Mouse (Mus musculus): ENCODE measurements at regions not wholly inside any gene's neighbourhood (a gene's known extent, or its start where the extent isn't known, plus 50 kb on each side); places are given as distances from the start of the nearest gene placed in this dataset.

GRCm38 (mm10) chr13:28461281-28461680 lies 204.0 kb downstream of the Gm11361 start:
- DNase-seq (ENCODE audit: low spot score, missing footprints) (peak; percentile 72), ATAC-seq (ENCODE audit: low FRiP score) (no peak)
- Histone ChIP-seq H3K27me3 (ENCODE audit: control insufficient read depth, insufficient read depth, low read length) (no peaks in the 10 kb centered on the region), H3K9me3 (ENCODE audit: control insufficient read depth, low read length) (no peaks in the 10 kb centered on the region), H3K4me1 (ENCODE audit: control insufficient read depth, insufficient read depth, low read length) (no peaks in the 10 kb centered on the region), H3K4me3 (ENCODE audit: low read depth, low read length) (no peak overlapping the region), H3K9ac (ENCODE audit: low read length) (no peak overlapping the region), H3K36me3 (ENCODE audit: control insufficient read depth, insufficient read depth, low read length) (no peaks in the 10 kb centered on the region), H3K27ac (ENCODE audit: low read depth, low read length) (no peak overlapping the region), H3K4me2 (no peak overlapping the region)
- WGBS, result 92% methylated on average over 10 of the region's 10 CpGs

GRCm38 (mm10) chr13:28457403-28457802 lies 200.1 kb downstream of the Gm11361 start:
- WGBS, result 86% methylated on average over 3 of the region's 3 CpGs

DNA sequence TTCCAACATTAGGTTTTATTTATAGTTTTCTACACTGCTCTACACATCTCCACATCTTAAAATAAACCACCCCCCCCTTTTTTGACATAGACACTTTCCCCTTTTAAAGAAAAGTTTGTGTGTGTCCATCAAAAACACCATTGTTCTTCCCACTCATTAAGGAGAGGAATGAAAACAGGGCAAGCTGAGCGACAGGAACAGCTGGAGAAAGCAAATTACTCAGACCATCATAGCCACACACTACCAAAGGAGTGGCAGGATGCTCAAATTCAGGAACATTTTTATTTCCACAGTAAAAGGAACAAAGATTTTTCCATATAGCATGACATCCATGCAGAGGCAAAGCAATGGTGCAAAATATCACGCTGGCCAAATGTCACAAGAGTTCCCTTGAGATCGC lies 198.6 kb downstream of the Gm11361 start:
- H3K9ac ChIP-seq (ENCODE audit: low read length), result no peak overlapping the region
- H3K4me2 ChIP-seq, result no peak overlapping the region
- ATAC-seq (ENCODE audit: low FRiP score) (no peak), DNase-seq (ENCODE audit: low spot score, missing footprints) (no peak)
- H3K27me3 ChIP-seq (ENCODE audit: control insufficient read depth, insufficient read depth, low read length), result no peaks in the 10 kb centered on the region
- H3K9me3 ChIP-seq (ENCODE audit: control insufficient read depth, low read length), result no peaks in the 10 kb centered on the region
- WGBS, result 86% methylated on average over 3 of the region's 3 CpGs
- no peak overlapping the region for H3K27ac ChIP-seq (ENCODE audit: low read depth, low read length)
- H3K4me1 ChIP-seq (ENCODE audit: control insufficient read depth, insufficient read depth, low read length), result peaks cover 5% of the 10 kb centered on the region
- H3K4me3 ChIP-seq (ENCODE audit: low read depth, low read length), result no peak overlapping the region
- no peaks in the 10 kb centered on the region for H3K36me3 ChIP-seq (ENCODE audit: control insufficient read depth, insufficient read depth, low read length)

More at GRCm38 (mm10) chr13:28457403-28457802, 200.1 kb downstream of the Gm11361 start:
- ATAC-seq (ENCODE audit: low FRiP score) (no peak), DNase-seq (ENCODE audit: low spot score, missing footprints) (peak; percentile 59)
- no peak overlapping the region for H3K4me2 ChIP-seq
- no peak overlapping the region for H3K4me3 ChIP-seq (ENCODE audit: low read depth, low read length)
- H3K9me3 ChIP-seq (ENCODE audit: control insufficient read depth, low read length), result no peaks in the 10 kb centered on the region
- H3K27ac ChIP-seq (ENCODE audit: low read depth, low read length), result no peak overlapping the region
- H3K9ac ChIP-seq (ENCODE audit: low read length), result no peak overlapping the region
- H3K27me3 ChIP-seq (ENCODE audit: control insufficient read depth, insufficient read depth, low read length), result no peaks in the 10 kb centered on the region
- peaks cover 2% of the 10 kb centered on the region; the same call in 1 of the 2 replicates for H3K4me1 ChIP-seq (ENCODE audit: control insufficient read depth, insufficient read depth, low read length)
- H3K36me3 ChIP-seq (ENCODE audit: control insufficient read depth, insufficient read depth, low read length), result no peaks in the 10 kb centered on the region

GRCm38 (mm10) chr13:28455016-28455415 lies 197.7 kb downstream of the Gm11361 start:
- 86% methylated on average over 10 of the region's 10 CpGs for WGBS
- peak; percentile 84 for DNase-seq (ENCODE audit: low spot score, missing footprints)
- H3K27ac ChIP-seq (ENCODE audit: low read depth, low read length), result no peak overlapping the region
- H3K4me3 ChIP-seq (ENCODE audit: low read depth, low read length), result no peak overlapping the region
- H3K9me3 ChIP-seq (ENCODE audit: control insufficient read depth, low read length), result no peaks in the 10 kb centered on the region
- no peaks in the 10 kb centered on the region for H3K27me3 ChIP-seq (ENCODE audit: control insufficient read depth, insufficient read depth, low read length)
- no peak overlapping the region for H3K4me2 ChIP-seq
- H3K36me3 ChIP-seq (ENCODE audit: control insufficient read depth, insufficient read depth, low read length), result no peaks in the 10 kb centered on the region
- ATAC-seq (ENCODE audit: low FRiP score), result no peak
- peaks cover 7% of the 10 kb centered on the region for H3K4me1 ChIP-seq (ENCODE audit: control insufficient read depth, insufficient read depth, low read length)
- no peak overlapping the region for H3K9ac ChIP-seq (ENCODE audit: low read length)

- DNase-seq (ENCODE audit: low spot score, missing footprints) (peak; percentile 85), ATAC-seq (ENCODE audit: low FRiP score) (peak; percentile 52; the same call in 1 of the 2 replicates)
- Histone ChIP-seq H3K4me2 (no peak overlapping the region), H3K9ac (ENCODE audit: low read length) (no peak overlapping the region), H3K4me3 (ENCODE audit: low read depth, low read length) (no peak overlapping the region), H3K9me3 (ENCODE audit: control insufficient read depth, low read length) (no peaks in the 10 kb centered on the region), H3K27me3 (ENCODE audit: control insufficient read depth, insufficient read depth, low read length) (no peaks in the 10 kb centered on the region), H3K27ac (ENCODE audit: low read depth, low read length) (no peak overlapping the region), H3K36me3 (ENCODE audit: control insufficient read depth, insufficient read depth, low read length) (no peaks in the 10 kb centered on the region), H3K4me1 (ENCODE audit: control insufficient read depth, insufficient read depth, low read length) (peaks cover 7% of the 10 kb centered on the region)
- 50% methylated on average over 14 of the region's 14 CpGs for WGBS
Measured at GRCm38 (mm10) chr13:28450699-28451445, 193.5 kb downstream of the Gm11361 start.

GRCm38 (mm10) chr13:28449026-28449425 lies 191.7 kb downstream of the Gm11361 start:
- H3K9ac ChIP-seq (ENCODE audit: low read length), result no peak overlapping the region
- no peak overlapping the region for H3K4me3 ChIP-seq (ENCODE audit: low read depth, low read length)
- H3K4me2 ChIP-seq, result no peak overlapping the region
- H3K27me3 ChIP-seq (ENCODE audit: control insufficient read depth, insufficient read depth, low read length), result no peaks in the 10 kb centered on the region
- H3K27ac ChIP-seq (ENCODE audit: low read depth, low read length), result no peak overlapping the region
- WGBS, result 88% methylated on average over 1 of the region's 1 CpGs
- no peaks in the 10 kb centered on the region for H3K9me3 ChIP-seq (ENCODE audit: control insufficient read depth, low read length)
- peak; percentile 67 for DNase-seq (ENCODE audit: low spot score, missing footprints)
- ATAC-seq (ENCODE audit: low FRiP score), result no peak
- peaks cover 5% of the 10 kb centered on the region for H3K4me1 ChIP-seq (ENCODE audit: control insufficient read depth, insufficient read depth, low read length)
- no peaks in the 10 kb centered on the region for H3K36me3 ChIP-seq (ENCODE audit: control insufficient read depth, insufficient read depth, low read length)

GRCm38 (mm10) chr13:28442250-28442649 lies 184.9 kb downstream of the Gm11361 start:
- Histone ChIP-seq H3K36me3 (ENCODE audit: control insufficient read depth, insufficient read depth, low read length) (no peaks in the 10 kb centered on the region), H3K27me3 (ENCODE audit: control insufficient read depth, insufficient read depth, low read length) (no peaks in the 10 kb centered on the region), H3K9me3 (ENCODE audit: control insufficient read depth, low read length) (no peaks in the 10 kb centered on the region; the same call in 1 of the 2 replicates), H3K4me1 (ENCODE audit: control insufficient read depth, insufficient read depth, low read length) (no peaks in the 10 kb centered on the region), H3K4me2 (no peak overlapping the region), H3K27ac (ENCODE audit: low read depth, low read length) (no peak overlapping the region), H3K4me3 (ENCODE audit: low read depth, low read length) (no peak overlapping the region), H3K9ac (ENCODE audit: low read length) (no peak overlapping the region)
- no peak for DNase-seq (ENCODE audit: low spot score, missing footprints)
- ATAC-seq (ENCODE audit: low FRiP score), result no peak

- ATAC-seq (ENCODE audit: low FRiP score) (no peak), DNase-seq (ENCODE audit: low spot score, missing footprints) (no peak)
- Histone ChIP-seq H3K4me3 (ENCODE audit: low read depth, low read length) (no peak overlapping the region), H3K9ac (ENCODE audit: low read length) (no peak overlapping the region), H3K4me1 (ENCODE audit: control insufficient read depth, insufficient read depth, low read length) (no peaks in the 10 kb centered on the region), H3K27ac (ENCODE audit: low read depth, low read length) (no peak overlapping the region), H3K9me3 (ENCODE audit: control insufficient read depth, low read length) (no peaks in the 10 kb centered on the region), H3K27me3 (ENCODE audit: control insufficient read depth, insufficient read depth, low read length) (no peaks in the 10 kb centered on the region), H3K4me2 (no peak overlapping the region), H3K36me3 (ENCODE audit: control insufficient read depth, insufficient read depth, low read length) (no peaks in the 10 kb centered on the region)
- 67% methylated on average over 2 of the region's 2 CpGs for WGBS
Measured at GRCm38 (mm10) chr13:28433445-28433844, 176.1 kb downstream of the Gm11361 start.

DNA sequence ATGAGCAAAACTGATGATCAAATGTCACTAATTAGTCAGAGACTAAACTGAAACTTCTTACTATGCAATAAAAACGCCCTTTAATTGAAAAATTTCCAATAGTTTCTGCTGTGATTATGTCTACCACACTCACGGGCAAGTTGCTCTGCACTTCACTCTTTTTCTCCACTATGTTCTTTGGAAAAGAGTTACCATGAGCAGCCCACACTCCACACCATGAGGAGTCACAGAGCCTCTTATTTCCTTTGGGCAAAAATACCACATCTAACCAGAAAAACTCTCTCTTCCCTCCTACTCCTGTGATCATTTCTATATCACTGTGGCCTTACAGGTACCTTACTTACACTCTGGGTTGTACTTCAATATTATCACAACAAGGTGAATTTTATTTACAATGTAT lies 174.7 kb downstream of the Gm11361 start:
- H3K9me3 ChIP-seq (ENCODE audit: control insufficient read depth, low read length), result no peaks in the 10 kb centered on the region
- no peak overlapping the region for H3K27ac ChIP-seq (ENCODE audit: low read depth, low read length)
- 82% methylated on average over 2 of the region's 2 CpGs for WGBS
- no peaks in the 10 kb centered on the region for H3K27me3 ChIP-seq (ENCODE audit: control insufficient read depth, insufficient read depth, low read length)
- H3K4me1 ChIP-seq (ENCODE audit: control insufficient read depth, insufficient read depth, low read length), result no peaks in the 10 kb centered on the region
- no peak overlapping the region for H3K4me3 ChIP-seq (ENCODE audit: low read depth, low read length)
- H3K4me2 ChIP-seq, result no peak overlapping the region
- no peaks in the 10 kb centered on the region for H3K36me3 ChIP-seq (ENCODE audit: control insufficient read depth, insufficient read depth, low read length)
- DNase-seq (ENCODE audit: low spot score, missing footprints) (peak; percentile 56), ATAC-seq (ENCODE audit: low FRiP score) (no peak)
- H3K9ac ChIP-seq (ENCODE audit: low read length), result no peak overlapping the region

Measured in midbrain, embryonic 11.5 days (tissue).